Mouse (Mus musculus): ENCODE measurements around the gene Atp6v0c.

DNA sequence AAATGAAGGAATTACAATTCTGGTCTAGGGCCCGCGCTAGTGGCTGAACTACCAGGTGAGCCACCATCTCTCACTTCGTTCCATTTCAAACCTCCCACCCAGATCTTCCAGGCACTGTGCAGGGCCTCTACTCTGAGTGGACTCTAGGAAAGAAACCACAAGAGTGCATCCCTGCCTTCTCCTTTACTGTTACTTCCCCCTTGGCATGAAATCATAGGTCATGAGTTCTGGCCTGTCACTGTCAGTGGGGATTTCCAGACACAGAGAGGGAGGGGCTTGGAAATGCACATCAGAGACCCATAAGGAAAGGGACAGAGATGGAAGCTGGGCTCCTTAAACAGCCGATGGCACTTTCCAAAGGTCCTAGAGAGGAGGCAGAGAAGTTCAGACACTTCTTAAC lies 2.2 kb upstream of the Atp6v0c start:
- TF ChIP-seq CTCF (IDR thresholded peaks at IDR 0.05; ENCODE audit: low read depth) (no peak), EP300 (optimal IDR thresholded peaks at IDR 0.05) (no peak)
